Mouse (Mus musculus): ENCODE results near the gene Cbl. TPM values are rescaled to one million over a fixed set of nuclear protein-coding genes. Genes with fewer than 3 reads are reported as not detected.

Cbl gene
- total RNA-seq, 4 experiments from 2014 or later: 58.7 to 75.3 (median 65.0) TPM

GRCm38 (mm10) chr9:44182260-44182659 lies 51.6 kb downstream of the Cbl start:
- DNase-seq (ENCODE audit: low spot score in 2 of 2): no peak

DNA sequence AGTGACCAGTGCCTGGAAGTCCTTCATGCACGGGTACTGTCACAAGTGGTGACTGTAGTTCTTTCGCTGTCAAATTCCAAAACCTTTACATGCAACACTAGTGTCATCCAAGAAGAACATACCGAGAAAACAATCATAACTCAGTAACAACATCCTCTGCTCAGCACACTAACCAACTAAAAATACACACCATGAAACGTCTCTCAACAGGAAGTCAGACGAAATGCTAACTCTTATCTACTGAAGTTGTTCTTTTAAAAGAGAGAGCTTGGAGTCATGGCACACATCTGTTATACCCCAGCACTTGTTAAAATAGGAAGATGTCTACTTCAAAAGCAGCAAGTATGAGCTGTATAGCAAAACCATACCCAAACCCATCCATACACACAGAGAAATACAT lies 52.3 kb downstream of the Cbl start:
- DNase-seq (ENCODE audit: low spot score in 2 of 2): no peak

DNA sequence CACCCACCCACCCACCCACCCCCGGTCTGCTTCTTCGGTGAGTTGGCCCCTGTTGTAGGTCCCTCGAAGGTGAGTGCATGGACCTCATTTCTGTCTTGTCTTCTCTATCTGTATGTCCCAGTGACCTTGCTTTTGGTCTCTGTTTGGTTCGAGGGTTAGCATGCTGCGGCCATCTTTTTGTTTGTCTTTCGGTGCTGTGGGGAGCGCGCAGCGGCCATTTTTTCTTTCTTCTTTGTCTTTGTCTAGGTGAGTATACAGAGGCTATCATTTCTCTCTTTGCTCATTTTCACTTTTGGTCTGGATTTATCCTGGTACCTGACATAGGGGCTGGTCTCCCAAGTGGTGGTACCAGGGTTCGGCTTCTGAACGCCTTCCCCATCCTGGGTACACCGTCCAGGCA lies 55.0 kb downstream of the Cbl start:
- DNase-seq (ENCODE audit: low spot score in 2 of 2): no peak

GRCm38 (mm10) chr9:44178389-44178788 lies 55.5 kb downstream of the Cbl start:
- no peak for DNase-seq (ENCODE audit: low spot score in 2 of 2)

DNA sequence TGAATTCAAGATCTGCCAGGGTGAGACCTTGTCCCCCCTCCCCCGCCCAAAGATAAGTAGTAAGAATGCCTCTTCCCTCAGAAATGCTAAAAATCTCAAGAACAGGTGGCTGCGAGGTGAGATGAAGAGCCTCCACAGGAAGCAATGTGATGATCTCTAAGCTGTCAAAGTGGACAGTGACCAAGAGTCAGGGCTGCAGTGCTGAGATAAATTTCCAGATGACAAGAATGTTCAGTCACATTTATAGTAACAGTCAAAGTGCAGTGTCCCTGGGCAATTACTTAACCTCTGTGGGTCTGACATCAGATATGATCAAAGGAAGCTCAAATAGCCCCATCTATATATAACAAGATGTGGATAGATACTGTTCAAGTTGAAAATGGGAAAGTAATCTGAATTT lies 56.4 kb downstream of the Cbl start:
- DNase-seq (ENCODE audit: low spot score in 2 of 2): no peak

DNA sequence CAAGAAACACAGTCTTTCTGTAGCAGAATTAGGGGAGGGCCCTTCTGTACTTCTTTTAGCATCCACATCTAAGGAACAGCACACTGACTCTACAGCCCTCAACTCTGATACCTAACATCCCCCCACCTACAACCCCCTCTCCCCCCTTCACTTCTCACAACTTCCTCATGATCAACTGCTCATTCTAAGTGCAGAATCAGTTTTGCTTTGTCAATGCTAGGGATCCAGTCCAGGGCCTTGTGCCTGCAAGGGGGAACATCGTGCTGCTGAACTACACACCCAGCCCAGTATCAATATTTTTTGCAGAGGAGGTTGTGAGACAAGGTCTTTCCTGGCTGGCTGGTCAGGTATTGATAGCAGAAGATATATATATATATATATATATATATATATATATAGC lies 57.9 kb downstream of the Cbl start:
- no peak for DNase-seq (ENCODE audit: low spot score in 2 of 2)

DNA sequence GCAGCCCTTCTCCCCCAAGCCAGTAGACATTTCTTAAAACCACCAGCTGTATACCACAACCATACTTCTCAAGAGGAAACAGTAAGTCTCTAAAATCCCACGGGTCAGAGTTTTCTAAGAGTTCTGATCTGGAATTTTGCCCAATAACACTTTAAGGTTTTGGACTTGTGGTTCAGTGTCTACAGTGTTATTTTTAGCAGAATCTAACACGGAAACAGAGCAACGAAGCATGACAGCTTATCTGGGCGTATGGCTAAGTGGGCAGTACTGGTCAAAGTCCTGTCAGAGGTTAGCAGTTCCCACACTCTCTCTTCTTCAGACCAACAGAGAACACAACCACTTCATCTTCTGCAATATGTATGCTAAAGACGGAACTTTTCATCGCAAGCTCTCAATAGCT lies 58.3 kb downstream of the Cbl start:
- DNase-seq (ENCODE audit: low spot score in 2 of 2): no peak

DNA sequence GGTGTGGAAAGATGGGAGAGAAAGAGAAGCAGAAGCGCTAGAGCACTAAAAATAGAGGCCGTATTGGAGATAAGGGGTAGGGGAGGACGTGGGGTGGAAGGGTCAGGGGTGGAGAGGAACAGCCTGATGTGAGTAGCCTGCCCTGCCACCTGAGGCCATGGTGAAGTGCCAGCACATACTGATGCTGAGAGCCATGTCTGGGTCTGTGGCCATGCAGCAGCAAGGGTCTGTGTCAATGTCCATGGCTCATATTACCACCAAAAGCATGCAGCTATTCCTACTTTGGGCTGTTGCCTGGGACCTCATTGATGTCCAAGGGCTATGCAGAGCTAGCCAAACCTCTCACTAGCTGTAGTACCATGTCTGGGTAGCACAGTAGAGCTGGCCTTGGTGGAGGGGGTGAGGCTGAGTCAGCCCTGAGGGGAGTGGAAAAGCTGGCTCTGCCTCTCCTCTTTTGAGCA lies 63.1 kb downstream of the Cbl start:
- DNase-seq (ENCODE audit: low spot score in 2 of 2): no peak

GRCm38 (mm10) chr9:44168931-44169330 lies 64.9 kb downstream of the Cbl start:
- DNase-seq (ENCODE audit: low spot score in 2 of 2): no peak

DNA sequence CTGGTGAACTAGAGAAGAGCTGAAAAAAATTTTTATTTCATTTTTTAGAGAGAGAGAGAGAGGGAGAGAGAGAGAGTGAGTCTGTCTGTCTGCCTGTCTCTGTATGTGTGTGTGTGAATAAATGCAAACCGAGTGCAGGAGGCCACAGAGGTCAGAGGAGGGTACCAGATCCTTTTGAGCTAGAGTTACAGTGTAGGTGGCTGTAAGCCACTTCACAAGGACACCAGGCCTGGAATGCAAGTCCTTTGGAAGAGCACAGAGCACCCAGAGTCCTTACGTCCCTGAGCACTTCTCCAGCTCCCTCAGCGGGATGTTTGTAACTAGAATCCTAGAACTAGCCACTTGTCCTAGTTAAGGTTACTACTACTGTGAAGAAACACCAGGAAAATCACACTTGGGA lies 74.0 kb downstream of the Cbl start:
- no peak for DNase-seq (ENCODE audit: low spot score in 2 of 2)

GRCm38 (mm10) chr9:44147290-44147689 lies 86.6 kb downstream of the Cbl start:
- DNase-seq (ENCODE audit: low spot score in 2 of 2): no peak

- no peak for DNase-seq (ENCODE audit: low spot score in 2 of 2)
These were observed 89.2 kb downstream of the Cbl start for GRCm38 (mm10) chr9:44144718-44145060.

- no peak for DNase-seq (ENCODE audit: low spot score in 2 of 2)
These were observed 89.7 kb downstream of the Cbl start for GRCm38 (mm10) chr9:44144023-44144717.

- DNase-seq (ENCODE audit: low spot score in 2 of 2): no peak
These were observed 90.4 kb downstream of the Cbl start for GRCm38 (mm10) chr9:44143421-44143820.

DNA sequence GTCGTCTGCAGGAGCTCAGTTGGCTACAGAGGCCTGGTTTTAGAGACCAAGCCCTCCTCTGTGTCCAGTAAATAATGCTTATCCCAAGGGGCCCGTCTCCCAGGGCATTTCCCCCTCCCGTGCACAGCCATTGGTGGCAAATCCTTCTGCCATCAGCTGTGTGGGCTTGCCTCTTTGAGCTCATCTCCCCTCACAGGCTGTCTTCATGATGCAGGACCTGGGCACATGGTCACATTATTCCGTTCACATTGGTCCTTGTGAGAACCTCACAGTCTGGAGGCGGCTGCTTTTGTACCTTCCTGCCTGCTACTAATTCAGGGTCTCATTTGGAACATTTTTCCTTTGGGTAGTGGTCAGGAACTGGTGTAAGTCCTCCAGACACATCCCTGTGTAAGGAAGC lies 91.9 kb downstream of the Cbl start:
- no peak for DNase-seq (ENCODE audit: low spot score in 2 of 2)

DNA sequence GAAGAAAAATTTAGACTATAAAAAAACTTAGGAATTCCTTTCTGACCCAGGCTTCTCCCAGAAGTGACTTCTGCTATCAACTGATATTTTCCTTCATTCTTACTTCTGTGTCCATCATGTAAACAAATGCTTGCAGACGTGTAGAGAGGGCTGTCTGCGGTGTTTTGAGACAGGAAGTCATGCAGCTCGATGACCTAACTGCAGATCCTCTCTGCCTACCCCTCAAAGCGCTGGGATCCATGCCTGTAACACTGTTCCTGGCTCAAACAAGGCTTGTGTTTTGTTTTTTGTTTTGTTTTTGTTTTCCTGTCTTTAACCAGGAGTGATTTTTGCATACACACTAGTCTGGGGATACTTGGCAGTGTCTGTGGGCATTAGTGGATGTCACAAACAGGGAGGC lies 96.0 kb downstream of the Cbl start:
- no peak for DNase-seq (ENCODE audit: low spot score in 2 of 2)

DNA sequence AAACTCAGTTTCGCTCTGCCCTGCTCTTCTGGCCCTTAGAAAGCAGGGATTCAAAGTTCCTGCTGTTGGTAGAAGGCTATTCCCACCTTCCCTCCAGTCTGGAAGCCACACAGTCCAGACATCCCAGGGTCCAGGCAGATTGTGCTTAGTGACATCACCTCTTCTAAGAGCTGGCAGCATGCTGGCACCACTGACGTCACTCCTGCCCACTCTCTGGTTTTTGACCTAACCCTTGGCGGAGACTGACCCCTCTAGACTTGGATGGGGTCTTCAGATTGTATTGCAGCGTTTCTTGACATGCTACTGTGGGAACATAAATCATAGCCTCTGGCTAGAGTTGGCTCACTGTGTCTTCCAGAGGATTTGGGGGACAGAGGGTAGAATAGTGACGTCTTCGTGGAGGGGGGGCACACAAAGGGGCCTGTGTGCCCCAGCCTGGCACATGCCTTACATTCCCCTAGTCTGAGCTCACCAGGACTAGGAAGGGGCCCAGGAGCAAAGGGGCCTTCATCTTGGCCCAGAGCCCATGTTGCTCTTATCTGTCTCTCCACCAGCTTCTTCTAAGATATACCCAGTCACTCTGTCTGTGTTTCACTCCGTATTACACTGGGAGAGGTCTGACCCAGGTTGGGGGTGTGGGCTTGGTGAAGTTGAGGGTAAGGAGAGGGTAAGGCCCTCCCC lies 98.0 kb downstream of the Cbl start:
- DNase-seq (ENCODE audit: low spot score in 2 of 2): no peak

DNA sequence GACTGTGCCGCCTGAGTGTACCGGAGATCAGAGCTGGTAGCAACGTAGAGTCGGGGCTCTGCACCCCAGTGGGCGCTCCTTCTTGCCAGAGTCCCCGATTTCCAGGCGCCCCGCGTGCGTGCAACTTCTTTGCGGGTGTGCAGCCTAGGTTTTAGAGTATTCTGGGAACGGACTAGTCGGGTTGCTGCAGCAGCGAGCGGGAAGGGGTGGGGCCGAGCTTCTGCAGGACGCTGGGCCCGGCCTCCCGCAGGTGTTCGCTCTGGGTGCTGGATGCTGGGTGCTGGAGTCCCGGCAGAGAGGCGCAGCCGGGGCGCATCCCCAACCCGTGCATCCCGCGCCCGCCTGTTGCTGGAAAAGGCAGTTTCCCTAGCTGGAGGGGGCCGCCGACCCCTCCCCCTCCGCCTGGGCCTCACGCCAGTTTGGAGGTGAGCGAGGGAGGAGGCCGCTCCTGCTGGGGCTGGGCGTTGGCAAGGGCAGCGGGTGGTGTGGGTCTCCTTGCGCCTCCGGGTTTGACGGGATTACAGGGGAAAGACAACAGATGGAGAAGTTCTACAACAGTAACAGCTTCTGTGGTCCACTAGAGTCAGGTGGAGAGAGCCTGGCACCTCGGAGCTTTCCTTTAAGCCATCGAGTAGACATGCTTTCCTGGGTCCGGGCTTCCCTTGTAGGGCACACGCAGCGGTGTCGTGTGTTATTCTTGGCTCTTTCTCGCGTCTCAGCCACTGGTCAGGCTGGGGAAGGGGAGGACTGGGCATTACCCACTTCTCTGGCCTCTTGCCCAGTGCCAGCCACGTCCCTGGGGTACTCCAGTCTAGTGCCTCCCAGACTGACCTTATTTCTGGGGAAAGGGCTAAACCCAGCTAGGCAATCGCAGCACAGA lies 98.8 kb downstream of the Cbl start:
- no peak for DNase-seq (ENCODE audit: low spot score in 2 of 2)

GRCm38 (mm10) chr9:44134101-44134850 lies 99.6 kb downstream of the Cbl start, which contains the start of gene Mcam:
Gene Mcam (plus strand): TSS chr9:44134469.
- no peak for DNase-seq (ENCODE audit: low spot score in 2 of 2)

- DNase-seq (ENCODE audit: low spot score in 2 of 2): no peak
These were observed 100.6 kb downstream of the Cbl start for GRCm38 (mm10) chr9:44133287-44133686.

DNA sequence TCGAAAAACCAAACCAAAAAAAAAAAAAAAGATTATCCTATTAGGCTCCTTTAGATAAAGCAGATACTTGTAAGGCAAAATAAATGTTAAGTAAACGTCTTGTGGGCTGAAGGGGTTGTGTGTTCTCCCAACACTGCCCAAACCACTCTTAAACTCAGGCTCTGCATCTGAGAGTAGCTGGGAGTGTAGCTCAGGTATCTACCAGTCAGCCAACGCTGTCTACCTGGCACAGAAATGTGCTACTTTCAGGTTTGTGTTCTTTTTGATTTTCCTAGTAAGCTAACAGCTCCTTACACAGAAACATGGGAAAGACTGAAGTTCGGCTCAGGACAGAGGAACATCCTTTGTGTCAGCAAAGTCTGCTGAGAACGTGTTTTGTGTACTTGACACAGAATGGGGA lies 101.6 kb downstream of the Cbl start:
- DNase-seq (ENCODE audit: low spot score in 2 of 2): no peak

- DNase-seq (ENCODE audit: low spot score in 2 of 2): no peak
These were observed 102.6 kb downstream of the Cbl start for GRCm38 (mm10) chr9:44131276-44131590.
